Mouse (Mus musculus) induced T-regulatory cell, adult 2 months (primary cell): ENCODE results near the gene Icam1.
"Not testable (repeated sequence)": the region's sequence is repeated elsewhere in the genome, so short reads cannot be mapped to it uniquely, and the experiment has no call there.

Experiments used
- DNase-seq: peaks from one replicate; pipeline ENCODE4 v3.0.0-alpha.2; 2012; ENCODE audit warnings: low read depth

The Icam1 gene

DNA sequence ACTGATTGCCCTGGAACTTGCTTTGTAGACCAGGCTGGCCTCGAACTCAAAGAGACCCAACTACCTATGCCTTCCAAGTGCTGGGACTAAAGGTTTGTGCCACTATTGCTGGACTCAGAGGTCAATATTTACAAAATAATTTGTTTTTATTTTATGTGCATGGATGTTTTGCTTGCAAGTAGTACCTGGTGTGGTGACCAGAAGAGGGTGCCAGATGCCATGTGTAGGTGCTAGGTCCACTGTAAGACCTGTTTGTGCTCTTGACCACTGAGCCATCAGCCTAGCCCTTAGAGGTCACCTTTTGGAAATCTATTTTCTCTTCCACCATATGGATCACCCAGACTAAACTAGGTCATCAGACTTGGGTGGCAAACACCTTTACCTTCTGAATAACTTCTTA lies 6.9 kb downstream of the Icam1 start:
- no peak for DNase-seq

DNA sequence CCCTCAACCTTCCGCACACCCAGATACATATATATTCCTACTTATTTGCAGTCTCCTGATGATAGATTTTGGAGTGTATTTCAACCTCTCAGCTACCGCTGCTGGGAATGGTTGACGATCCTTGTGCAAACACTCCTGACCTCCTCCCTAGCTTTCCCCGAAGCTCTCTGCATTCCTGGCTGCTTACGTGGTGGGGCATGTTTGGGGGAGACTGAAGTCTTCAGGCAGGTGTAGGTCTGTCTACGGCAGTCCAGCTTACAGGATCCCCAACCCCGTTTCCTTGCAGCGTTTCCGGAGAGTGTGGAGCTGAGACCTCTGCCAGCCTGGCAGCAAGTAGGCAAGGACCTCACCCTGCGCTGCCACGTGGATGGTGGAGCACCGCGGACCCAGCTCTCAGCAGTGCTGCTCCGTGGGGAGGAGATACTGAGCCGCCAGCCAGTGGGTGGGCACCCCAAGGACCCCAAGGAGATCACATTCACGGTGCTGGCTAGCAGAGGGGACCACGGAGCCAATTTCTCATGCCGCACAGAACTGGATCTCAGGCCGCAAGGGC lies 9.5 kb downstream of the Icam1 start:
- DNase-seq, result no peak

DNA sequence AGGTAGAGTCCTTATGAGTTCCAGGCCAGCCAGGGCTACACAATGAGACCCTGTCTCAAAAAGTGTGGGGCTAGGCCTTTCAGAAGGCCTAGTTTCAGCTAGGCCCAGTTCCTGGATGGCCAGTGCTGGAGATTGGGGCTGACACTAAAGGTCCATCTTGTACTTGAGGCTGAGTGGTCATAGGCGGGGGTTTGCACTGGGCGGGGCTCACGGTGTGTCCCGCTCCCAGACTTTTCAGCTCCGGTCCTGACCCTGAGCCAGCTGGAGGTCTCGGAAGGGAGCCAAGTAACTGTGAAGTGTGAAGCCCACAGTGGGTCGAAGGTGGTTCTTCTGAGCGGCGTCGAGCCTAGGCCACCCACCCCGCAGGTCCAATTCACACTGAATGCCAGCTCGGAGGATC lies 11.1 kb downstream of the Icam1 start:
- no peak for DNase-seq

DNA sequence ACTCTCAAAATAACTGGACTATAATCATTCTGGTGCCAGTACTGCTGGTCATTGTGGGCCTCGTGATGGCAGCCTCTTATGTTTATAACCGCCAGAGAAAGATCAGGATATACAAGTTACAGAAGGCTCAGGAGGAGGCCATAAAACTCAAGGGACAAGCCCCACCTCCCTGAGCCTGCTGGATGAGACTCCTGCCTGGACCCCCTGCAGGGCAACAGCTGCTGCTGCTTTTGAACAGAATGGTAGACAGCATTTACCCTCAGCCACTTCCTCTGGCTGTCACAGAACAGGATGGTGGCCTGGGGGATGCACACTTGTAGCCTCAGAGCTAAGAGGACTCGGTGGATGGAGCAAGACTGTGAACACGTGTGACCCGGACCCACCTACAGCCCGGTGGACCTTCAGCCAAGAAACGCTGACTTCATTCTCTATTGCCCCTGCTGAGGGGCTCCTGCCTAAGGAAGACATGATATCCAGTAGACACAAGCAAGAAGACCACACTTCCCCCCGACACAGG lies 12.0 kb downstream of the Icam1 start:
- no peak for DNase-seq

DNA sequence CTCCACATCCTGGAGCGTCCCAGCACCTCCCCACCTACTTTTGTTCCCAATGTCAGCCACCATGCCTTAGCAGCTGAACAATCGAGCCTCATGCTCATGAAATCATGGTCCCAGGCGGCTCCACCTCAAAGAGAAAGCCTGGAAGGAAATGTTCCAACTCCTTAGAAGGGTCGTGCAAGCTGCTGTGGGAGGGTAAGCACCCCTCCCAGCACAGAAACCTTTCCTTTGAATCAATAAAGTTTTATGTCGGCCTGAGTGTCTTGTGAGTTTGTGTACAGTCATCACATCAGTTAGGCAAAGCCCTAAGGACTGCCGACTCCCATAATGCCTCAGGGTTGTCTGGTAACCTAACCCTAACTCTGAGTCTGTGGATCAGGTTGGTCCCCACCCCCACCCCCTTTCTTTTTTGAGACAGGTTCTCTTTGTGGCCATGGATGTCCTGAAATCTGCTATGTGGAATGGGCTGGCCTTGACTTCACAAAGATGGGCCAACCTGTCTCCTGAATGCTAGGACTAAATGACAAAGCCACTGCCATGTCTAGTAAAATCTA lies 12.8 kb downstream of the Icam1 start:
- DNase-seq, result no peak

DNA sequence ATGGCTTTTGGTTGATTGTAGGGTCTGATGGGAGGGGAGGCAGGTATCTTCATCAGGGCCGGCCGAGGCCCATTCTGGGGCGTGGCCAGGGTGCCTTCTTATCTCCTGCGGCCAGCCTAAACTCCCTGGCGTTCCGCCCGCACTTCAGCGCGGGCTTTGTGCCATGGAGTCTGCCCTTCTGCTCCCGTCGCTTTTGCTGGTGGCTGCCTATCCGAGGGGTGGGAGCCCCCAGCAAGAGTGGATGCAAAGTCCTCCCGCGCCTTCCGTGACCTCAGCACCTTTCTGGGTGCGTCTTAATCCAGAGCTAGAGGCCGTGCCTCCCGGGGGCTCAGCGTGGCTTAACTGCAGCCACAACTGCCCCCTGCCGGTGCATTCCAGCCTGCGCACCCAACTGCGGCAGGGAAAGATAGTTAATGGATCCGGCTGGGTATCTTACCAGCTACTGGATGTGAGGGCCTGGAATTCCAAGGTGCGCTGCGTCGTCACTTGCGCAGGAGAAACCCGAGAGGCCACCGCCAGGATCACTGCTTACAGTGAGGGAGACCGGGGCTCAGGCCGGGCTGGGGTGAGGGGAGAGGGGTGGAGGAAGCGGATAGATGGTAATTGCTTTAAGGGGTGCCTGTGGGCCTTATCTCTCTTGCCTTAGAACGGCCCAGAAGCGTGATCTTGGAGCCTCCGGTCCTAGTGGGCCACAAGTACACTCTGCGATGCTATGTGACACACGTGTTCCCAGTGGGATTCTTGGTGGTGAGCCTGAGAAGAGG lies 13.7 kb downstream of the Icam1 start, which contains the start of gene Icam4:
Gene Icam4, plus strand, starts transcription at position 83 of the 764 bp plus-strand sequence.
- peak; percentile 85 for DNase-seq

- peak; percentile 53 for DNase-seq
These were observed 14.3 kb downstream of the Icam1 start for GRCm38 (mm10) chr9:21030055-21030600.

- DNase-seq, result peak; percentile 99
These were observed 15.0 kb downstream of the Icam1 start for GRCm38 (mm10) chr9:21030781-21031250.

GRCm38 (mm10) chr9:21031251-21031895 lies 15.6 kb downstream of the Icam1 start:
- peak; percentile 89 for DNase-seq

GRCm38 (mm10) chr9:21031896-21032351 lies 16.1 kb downstream of the Icam1 start, which contains the start of gene Icam5:
Gene Icam5 (plus strand): TSS chr9:21032073.
- peak; percentile 77 for DNase-seq

DNA sequence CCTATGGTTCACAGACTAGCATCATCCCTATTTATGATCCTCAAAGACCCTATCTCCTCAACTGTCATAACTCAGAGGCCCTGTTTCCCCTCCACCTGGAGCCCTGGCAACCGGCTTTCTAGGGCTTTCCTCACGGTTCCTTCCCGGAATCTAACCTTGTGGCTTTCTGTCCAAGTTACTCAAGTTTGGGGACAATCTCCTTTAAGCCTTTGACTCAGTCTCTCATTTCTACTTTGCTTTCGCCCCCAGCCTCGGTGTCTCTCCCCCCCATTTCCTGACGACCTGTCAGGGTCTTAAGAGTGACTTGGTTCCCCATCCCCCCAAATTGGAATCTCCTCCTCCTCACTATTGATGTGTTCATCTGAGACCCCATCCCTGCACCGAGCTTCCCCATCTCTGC lies 16.7 kb downstream of the Icam1 start:
- DNase-seq, result no peak

DNA sequence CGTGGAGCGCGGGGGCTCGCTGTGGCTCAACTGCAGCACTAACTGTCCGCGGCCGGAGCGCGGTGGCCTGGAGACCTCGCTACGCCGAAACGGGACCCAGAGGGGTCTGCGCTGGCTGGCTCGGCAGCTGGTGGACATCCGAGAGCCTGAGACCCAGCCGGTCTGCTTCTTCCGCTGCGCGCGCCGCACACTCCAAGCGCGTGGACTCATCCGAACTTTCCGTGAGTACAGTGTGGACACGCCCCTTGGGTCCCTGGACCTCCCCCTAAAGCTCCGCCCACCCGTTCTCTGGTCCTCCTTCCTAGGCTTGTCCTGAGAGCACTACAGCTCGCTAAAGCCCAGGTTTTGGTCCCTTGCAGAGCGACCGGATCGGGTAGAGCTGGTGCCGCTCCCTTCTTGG lies 17.4 kb downstream of the Icam1 start:
- peak; percentile 97 for DNase-seq

DNA sequence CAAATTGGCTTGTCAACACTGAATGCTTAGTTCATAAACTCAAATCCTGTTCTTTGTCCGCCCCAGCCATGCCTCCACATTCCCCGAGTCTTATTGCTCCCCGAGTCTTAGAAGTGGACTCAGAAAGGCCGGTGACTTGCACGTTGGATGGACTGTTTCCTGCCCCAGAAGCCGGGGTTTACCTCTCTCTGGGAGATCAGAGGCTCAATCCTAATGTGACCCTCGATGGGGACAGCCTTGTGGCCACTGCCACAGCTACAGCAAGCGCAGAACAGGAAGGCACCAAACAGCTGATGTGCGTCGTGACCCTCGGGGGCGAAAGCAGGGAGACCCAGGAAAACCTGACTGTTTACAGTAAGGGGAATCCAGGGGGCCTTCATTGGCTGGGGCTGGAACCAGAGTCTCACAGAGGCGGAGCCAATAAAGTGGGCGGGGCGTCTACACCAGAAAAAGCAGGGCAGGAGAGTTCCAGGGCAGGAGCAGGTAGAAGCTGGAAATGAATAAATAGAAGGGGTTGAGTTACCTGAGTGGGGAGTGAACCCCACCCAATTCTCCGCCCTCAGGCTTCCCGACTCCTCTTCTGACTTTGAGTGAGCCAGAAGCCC lies 18.8 kb downstream of the Icam1 start:
- peak; percentile 64 for DNase-seq

DNA sequence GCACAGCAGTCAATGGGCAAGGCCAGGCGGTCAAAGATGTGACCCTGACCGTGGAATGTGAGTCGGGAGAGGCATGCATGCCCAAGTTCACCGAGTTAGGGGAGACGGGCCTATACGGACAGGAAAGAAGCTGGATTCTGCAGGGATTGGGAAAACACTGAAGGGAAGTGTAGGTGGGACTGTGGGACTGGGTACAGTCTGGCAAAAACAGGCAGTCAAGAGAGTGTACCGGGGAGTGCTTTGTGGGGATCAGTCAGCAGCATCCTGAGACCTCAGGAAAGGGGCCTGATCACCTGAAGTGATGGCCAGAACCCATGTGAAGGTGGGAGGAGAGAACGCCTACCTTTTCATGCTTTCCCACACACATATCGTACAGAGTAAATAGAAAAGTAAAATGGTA lies 19.8 kb downstream of the Icam1 start:
- DNase-seq, result no peak

DNA sequence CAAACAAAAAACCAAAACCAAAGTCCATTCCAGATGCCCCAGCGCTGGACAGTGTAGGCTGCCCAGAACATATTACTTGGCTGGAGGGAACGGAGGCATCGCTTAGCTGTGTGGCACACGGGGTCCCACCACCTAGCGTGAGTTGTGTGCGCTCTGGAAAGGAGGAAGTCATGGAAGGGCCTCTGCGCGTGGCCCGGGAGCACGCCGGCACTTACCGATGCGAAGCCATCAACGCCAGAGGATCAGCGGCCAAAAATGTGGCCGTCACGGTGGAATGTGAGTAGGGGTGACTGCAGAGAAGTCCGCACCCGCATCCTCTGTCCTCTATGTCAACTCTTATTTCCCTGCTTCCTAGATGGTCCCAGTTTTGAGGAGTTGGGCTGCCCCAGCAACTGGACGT lies 20.4 kb downstream of the Icam1 start:
- DNase-seq, result no peak

DNA sequence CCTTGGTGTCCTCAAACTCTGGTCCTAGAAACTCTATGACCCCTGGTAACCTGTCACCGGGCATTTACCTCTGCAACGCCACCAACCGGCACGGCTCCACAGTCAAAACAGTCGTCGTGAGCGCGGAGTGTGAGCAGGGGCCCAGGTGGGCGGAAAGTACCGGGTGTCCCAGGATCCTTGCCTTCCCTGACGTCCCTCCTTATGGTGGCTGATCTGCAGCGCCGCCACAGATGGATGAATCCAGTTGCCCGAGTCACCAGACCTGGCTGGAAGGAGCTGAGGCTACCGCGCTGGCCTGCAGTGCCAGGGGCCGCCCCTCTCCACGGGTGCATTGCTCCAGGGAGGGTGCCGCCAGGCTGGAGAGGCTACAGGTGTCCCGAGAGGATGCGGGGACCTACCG lies 20.9 kb downstream of the Icam1 start:
- DNase-seq, result no peak

- no peak for DNase-seq
These were observed 21.7 kb downstream of the Icam1 start for GRCm38 (mm10) chr9:21037481-21037891.

- DNase-seq, result no peak
These were observed 24.0 kb downstream of the Icam1 start for GRCm38 (mm10) chr9:21039779-21040178.

DNA sequence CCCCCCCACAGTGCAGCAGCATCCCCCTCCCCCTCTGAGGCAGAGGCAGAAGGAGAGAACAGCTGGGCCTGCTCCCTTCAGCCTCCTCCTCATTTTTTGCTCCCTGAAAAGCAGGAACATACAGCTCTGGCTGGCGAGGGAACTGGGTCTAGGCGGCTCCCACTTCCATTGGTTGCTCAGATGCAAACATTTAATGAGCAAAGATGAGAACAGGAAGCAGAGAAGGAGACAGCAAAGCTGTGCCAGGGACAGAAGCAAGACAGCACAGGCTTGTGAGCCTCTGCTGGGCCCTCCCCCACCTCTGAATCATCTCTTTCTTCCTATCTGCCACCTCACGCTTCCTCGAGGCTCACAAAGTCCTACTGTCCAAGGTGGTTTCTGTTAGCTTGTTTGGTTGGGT lies 25.5 kb downstream of the Icam1 start:
- no peak for DNase-seq

DNA sequence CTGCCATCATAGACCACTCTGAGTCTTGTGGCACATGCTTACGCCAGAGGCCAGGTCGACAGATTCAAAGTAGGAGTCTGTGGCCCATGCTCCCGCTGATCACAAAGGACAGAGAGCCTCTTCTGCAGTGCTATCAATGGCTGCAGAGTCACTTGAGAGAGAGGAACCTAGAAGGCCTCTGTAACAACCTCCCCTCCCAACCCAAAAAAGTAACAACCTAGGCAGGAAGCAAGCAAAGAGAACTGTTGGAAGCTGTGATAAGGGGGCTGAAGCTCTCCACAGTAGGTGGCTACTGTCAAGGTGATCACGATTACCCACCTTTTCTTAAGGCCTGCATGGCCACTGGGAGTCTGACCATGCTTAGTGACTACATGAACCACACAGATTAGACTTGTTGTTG lies 27.8 kb downstream of the Icam1 start:
- DNase-seq, result no peak

GRCm38 (mm10) chr9:21044785-21045184 lies 29.0 kb downstream of the Icam1 start:
- DNase-seq, result not testable (repeated sequence)

DNA sequence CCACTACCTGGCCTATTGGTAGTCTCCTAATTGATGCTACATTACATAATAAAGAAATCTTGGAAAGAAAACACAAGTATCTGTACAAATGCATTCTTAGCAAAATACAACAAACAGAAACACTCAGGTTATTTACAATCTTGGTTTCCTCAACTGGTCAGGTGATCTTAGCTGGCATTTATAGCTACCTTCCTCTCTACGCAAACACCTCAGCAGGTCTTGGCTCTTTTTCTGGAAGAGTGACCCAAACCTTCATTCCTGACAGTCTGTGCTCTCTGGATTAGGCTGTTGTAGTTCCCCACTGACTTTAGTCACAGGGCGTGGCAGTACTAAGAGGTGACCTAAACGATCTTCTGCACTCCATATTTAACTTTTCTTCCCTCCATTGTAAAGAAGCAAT lies 29.4 kb downstream of the Icam1 start:
- DNase-seq, result no peak
